Mouse (Mus musculus): ENCODE data around the gene Rps5. TPM values are rescaled to one million over a fixed set of nuclear protein-coding genes. Genes with fewer than 3 reads are reported as not detected.
"Not testable (repeated sequence)": the region's sequence is repeated elsewhere in the genome, so short reads cannot be mapped to it uniquely, and the experiment has no call there.

Gene Rps5
- polyA plus RNA-seq, 1 experiment from 2014 or later = 762 TPM

DNA sequence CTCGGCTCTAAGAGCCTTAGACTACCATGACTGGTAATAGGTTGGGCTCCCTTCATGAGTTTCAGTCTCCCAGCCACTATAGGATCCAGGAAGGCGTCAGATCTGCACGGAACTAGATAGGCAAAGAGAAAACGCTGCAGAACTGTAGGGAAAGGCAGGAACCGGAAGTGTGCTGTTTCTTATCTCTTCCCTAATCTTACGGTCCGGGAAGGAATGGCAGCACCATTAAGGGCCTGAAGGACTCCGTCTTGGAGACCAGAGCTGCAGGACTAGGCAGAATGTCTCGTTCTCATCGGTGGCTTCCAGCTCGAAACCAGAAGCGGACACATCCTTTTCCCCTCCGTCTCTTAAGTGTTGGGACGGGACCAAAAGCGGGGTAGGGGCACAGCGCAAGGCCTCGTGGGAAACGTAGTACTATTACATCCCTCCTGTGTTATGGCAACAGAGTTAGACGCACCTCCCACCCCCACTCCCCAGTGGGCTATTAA is 11.9 kb upstream of the Rps5 start:
- Histone ChIP-seq H3K27ac (replicated peaks in 1 of 2; ENCODE audit: control insufficient read depth in 1 of 2, insufficient read depth in 1 of 2, low read depth in 2 of 2, low read length in 2 of 2) (peak overlapping the region; percentile 91 to 92), H3K4me2 (ENCODE audit: low read length) (peak overlapping the region; percentile 78), H3K27me3 (ENCODE audit: control insufficient read depth, insufficient read depth, low read length) (no peaks in the 10 kb centered on the region), H3K4me3 (ENCODE audit: control insufficient read depth in 1 of 2, insufficient read depth in 1 of 2, low read depth in 1 of 2, low read length in 2 of 2) (peak overlapping the region; percentile 57 to 61), H3K4me1 (ENCODE audit: control insufficient read depth in 2 of 2, insufficient read depth in 2 of 2, low read length in 2 of 2) (peaks cover 2 to 8% of the 10 kb centered on the region in 2 experiments; a peak in 1 of 4 replicates), H3K9ac (ENCODE audit: low read length) (peak overlapping the region; percentile 76), H3K9me3 (ENCODE audit: control insufficient read depth, low read length) (no peaks in the 10 kb centered on the region), H3K36me3 (ENCODE audit: control insufficient read depth, insufficient read depth, low read length) (peaks cover 40% of the 10 kb centered on the region)
- peak; percentile 70 for ATAC-seq (ENCODE audit: insufficient number of reproducible peaks, insufficient read depth, low FRiP score, low read depth)
- 3% methylated on average over 19 of the region's 19 CpGs for WGBS

DNA sequence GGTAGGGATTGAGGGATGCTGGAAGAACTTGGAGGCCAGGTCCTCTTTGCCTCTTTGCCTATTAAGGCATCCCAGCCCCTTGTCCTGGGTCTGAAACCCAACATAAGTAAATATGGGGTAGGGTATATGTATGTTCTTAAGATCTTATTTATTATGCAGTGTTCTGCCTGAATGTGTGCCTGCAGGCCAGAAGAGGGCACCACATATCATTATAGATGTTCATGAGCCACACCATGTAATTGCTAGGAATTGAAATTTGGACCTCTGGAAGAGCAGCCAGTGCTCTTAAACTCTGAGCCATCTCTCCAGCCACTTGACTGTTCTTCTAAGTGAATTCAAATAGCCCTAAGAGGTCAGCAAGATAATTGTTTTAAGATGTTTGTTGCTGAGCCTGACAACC is 8.5 kb upstream of the Rps5 start:
- Histone ChIP-seq H3K4me2 (ENCODE audit: low read length) (no peak overlapping the region), H3K4me1 (ENCODE audit: control insufficient read depth in 2 of 2, insufficient read depth in 2 of 2, low read length in 2 of 2) (peaks cover 2 to 8% of the 10 kb centered on the region in 2 experiments; a peak in 1 of 4 replicates), H3K27me3 (ENCODE audit: control insufficient read depth, insufficient read depth, low read length) (no peaks in the 10 kb centered on the region), H3K9me3 (ENCODE audit: control insufficient read depth, low read length) (no peaks in the 10 kb centered on the region), H3K27ac (replicated peaks in 1 of 2; ENCODE audit: control insufficient read depth in 1 of 2, insufficient read depth in 1 of 2, low read depth in 2 of 2, low read length in 2 of 2) (no peak overlapping the region), H3K4me3 (ENCODE audit: control insufficient read depth in 1 of 2, insufficient read depth in 1 of 2, low read depth in 1 of 2, low read length in 2 of 2) (no peak overlapping the region), H3K36me3 (ENCODE audit: control insufficient read depth, insufficient read depth, low read length) (peaks cover 7% of the 10 kb centered on the region), H3K9ac (ENCODE audit: low read length) (no peak overlapping the region)
- no peak for ATAC-seq (ENCODE audit: insufficient number of reproducible peaks, insufficient read depth, low FRiP score, low read depth)

DNA sequence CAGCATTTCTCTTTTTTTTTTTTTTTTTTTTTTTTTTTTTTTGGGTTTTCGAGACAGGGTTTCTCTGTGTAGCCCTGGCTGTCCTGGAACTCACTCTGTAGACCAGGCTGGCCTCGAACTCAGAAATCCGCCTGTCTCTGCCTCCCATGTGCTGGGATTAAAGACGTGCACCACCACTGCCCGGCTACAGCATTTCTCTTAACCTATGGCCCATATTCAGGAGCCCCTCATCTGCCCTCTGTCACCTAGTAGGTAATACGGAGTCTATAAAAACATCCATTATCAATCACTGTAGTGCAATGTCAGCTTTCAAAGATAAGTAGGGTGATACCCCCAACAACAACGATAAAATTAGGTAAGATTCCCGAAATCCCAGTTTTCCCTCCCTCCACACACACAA is 1.6 kb upstream of the Rps5 start:
- H3K9me3 ChIP-seq (ENCODE audit: control insufficient read depth, low read length); H3K27me3 ChIP-seq (ENCODE audit: control insufficient read depth, insufficient read depth, low read length); H3K4me2 ChIP-seq (ENCODE audit: low read length); H3K27ac ChIP-seq (replicated peaks in 1 of 2; ENCODE audit: control insufficient read depth in 1 of 2, insufficient read depth in 1 of 2, low read depth in 2 of 2, low read length in 2 of 2); H3K9ac ChIP-seq (ENCODE audit: low read length); ATAC-seq (ENCODE audit: insufficient number of reproducible peaks, insufficient read depth, low FRiP score, low read depth); H3K4me3 ChIP-seq (ENCODE audit: control insufficient read depth in 1 of 2, insufficient read depth in 1 of 2, low read depth in 1 of 2, low read length in 2 of 2): not testable (repeated sequence)
- WGBS = 81% methylated on average over 7 of the region's 8 CpGs
- H3K36me3 ChIP-seq (ENCODE audit: control insufficient read depth, insufficient read depth, low read length) = peaks cover 25% of the 10 kb centered on the region
- peaks cover 2 to 11% of the 10 kb centered on the region in 2 experiments; a peak in 3 of 4 replicates for H3K4me1 ChIP-seq (ENCODE audit: control insufficient read depth in 2 of 2, insufficient read depth in 2 of 2, low read length in 2 of 2)

- Histone ChIP-seq H3K4me3 (ENCODE audit: control insufficient read depth in 1 of 2, insufficient read depth in 1 of 2, low read depth in 1 of 2, low read length in 2 of 2) (peak overlapping the region; percentile 59 to 83), H3K36me3 (ENCODE audit: control insufficient read depth, insufficient read depth, low read length) (peaks cover 33% of the 10 kb centered on the region), H3K4me2 (ENCODE audit: low read length) (peak overlapping the region; percentile 93), H3K27ac (replicated peaks in 1 of 2; ENCODE audit: control insufficient read depth in 1 of 2, insufficient read depth in 1 of 2, low read depth in 2 of 2, low read length in 2 of 2) (peak overlapping the region; percentile 91), H3K27me3 (ENCODE audit: control insufficient read depth, insufficient read depth, low read length) (no peaks in the 10 kb centered on the region), H3K9me3 (ENCODE audit: control insufficient read depth, low read length) (no peaks in the 10 kb centered on the region), H3K4me1 (ENCODE audit: control insufficient read depth in 2 of 2, insufficient read depth in 2 of 2, low read length in 2 of 2) (peaks cover 2 to 11% of the 10 kb centered on the region in 2 experiments; a peak in 3 of 4 replicates), H3K9ac (ENCODE audit: low read length) (peak overlapping the region; percentile 86)
- WGBS = 1% methylated on average over 3 of the region's 3 CpGs
- no peak for ATAC-seq (ENCODE audit: insufficient number of reproducible peaks, insufficient read depth, low FRiP score, low read depth)
These were observed 779 bp upstream of the Rps5 start for GRCm38 (mm10) chr7:12921318-12921704.

DNA sequence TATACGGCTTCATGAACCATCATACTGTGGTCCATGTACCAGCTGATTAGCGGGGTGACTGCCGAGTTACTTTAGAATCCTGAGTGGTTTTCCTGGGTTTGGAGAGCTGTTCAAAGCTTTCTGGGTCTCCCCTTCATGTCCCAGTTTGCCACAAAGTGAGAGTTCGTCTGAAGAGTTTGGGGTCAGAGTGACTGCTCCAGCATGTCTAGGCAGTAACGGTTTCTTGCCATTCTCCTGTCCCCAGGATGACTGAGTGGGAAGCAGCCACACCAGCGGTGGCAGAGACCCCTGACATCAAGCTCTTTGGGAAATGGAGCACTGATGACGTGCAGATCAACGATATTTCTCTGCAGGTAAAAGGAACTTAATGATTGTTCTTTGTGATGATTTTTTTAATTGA is 639 bp downstream of the Rps5 start:
- 3% methylated on average over 8 of the region's 8 CpGs for WGBS
- Histone ChIP-seq H3K9ac (ENCODE audit: low read length) (peak overlapping the region; percentile 91), H3K36me3 (ENCODE audit: control insufficient read depth, insufficient read depth, low read length) (peaks cover 43% of the 10 kb centered on the region), H3K9me3 (ENCODE audit: control insufficient read depth, low read length) (no peaks in the 10 kb centered on the region), H3K4me3 (ENCODE audit: control insufficient read depth in 1 of 2, insufficient read depth in 1 of 2, low read depth in 1 of 2, low read length in 2 of 2) (peak overlapping the region; percentile 83 to 86), H3K27ac (replicated peaks in 1 of 2; ENCODE audit: control insufficient read depth in 1 of 2, insufficient read depth in 1 of 2, low read depth in 2 of 2, low read length in 2 of 2) (peak overlapping the region in 1 of 2 experiments; percentile 31; a peak in 1 of 4 replicates), H3K4me2 (ENCODE audit: low read length) (peak overlapping the region; percentile 87), H3K27me3 (ENCODE audit: control insufficient read depth, insufficient read depth, low read length) (no peaks in the 10 kb centered on the region), H3K4me1 (ENCODE audit: control insufficient read depth in 2 of 2, insufficient read depth in 2 of 2, low read length in 2 of 2) (peaks cover 4 to 13% of the 10 kb centered on the region in 2 experiments; a peak in 3 of 4 replicates)
- no peak for ATAC-seq (ENCODE audit: insufficient number of reproducible peaks, insufficient read depth, low FRiP score, low read depth)

GRCm38 (mm10) chr7:12926316-12926715 is 4.2 kb downstream of the Rps5 start:
- Histone ChIP-seq H3K36me3 (ENCODE audit: control insufficient read depth, insufficient read depth, low read length) (peaks cover 43% of the 10 kb centered on the region), H3K4me1 (ENCODE audit: control insufficient read depth in 2 of 2, insufficient read depth in 2 of 2, low read length in 2 of 2) (peaks cover 6 to 17% of the 10 kb centered on the region in 2 experiments; a peak in 3 of 4 replicates), H3K27ac (replicated peaks in 1 of 2; ENCODE audit: control insufficient read depth in 1 of 2, insufficient read depth in 1 of 2, low read depth in 2 of 2, low read length in 2 of 2) (no peak overlapping the region), H3K4me2 (ENCODE audit: low read length) (no peak overlapping the region), H3K9ac (ENCODE audit: low read length) (no peak overlapping the region), H3K4me3 (ENCODE audit: control insufficient read depth in 1 of 2, insufficient read depth in 1 of 2, low read depth in 1 of 2, low read length in 2 of 2) (no peak overlapping the region), H3K9me3 (ENCODE audit: control insufficient read depth, low read length) (no peaks in the 10 kb centered on the region), H3K27me3 (ENCODE audit: control insufficient read depth, insufficient read depth, low read length) (no peaks in the 10 kb centered on the region)
- no peak for ATAC-seq (ENCODE audit: insufficient number of reproducible peaks, insufficient read depth, low FRiP score, low read depth)
- WGBS = 79% methylated on average over 7 of the region's 7 CpGs

DNA sequence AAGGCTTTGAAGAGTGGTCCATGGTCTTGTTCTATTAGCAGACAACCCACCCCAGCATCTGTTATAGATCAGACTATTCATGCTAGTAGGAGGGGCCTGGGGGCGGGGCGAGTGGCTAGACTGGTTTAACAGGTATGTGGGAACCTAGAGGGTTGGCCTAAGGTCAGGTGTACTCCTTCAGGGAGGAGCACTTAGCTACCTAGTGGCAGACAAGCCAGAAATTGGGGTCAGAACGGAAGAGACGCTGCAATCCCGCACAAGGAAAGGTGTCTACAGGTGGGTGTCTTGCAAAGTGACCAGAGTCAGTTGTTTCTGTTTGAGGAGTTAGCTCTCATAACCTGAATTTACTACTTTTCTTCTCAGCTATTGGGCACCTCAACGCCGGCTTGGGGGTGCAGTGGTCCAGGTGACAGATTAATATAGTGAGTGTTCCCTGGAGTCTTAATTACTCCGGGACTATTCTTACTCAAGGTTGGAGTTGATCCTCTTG is 5.1 kb downstream of the Rps5 start, which contains the start of gene Rnf225:
Gene Rnf225, plus strand, starts transcription at position 226 of the 490 bp plus-strand sequence.
- ATAC-seq (ENCODE audit: insufficient number of reproducible peaks, insufficient read depth, low FRiP score, low read depth) = no peak
- Histone ChIP-seq H3K9me3 (ENCODE audit: control insufficient read depth, low read length) (no peaks in the 10 kb centered on the region), H3K4me2 (ENCODE audit: low read length) (peak within 1 kb of the TSS; percentile 87), H3K4me1 (ENCODE audit: control insufficient read depth in 2 of 2, insufficient read depth in 2 of 2, low read length in 2 of 2) (peaks cover 6 to 17% of the 10 kb centered on the region in 2 experiments; a peak in 3 of 4 replicates), H3K27me3 (ENCODE audit: control insufficient read depth, insufficient read depth, low read length) (no peaks in the 10 kb centered on the region), H3K9ac (ENCODE audit: low read length) (peak within 1 kb of the TSS; percentile 74), H3K4me3 (ENCODE audit: control insufficient read depth in 1 of 2, insufficient read depth in 1 of 2, low read depth in 1 of 2, low read length in 2 of 2) (peak within 1 kb of the TSS; percentile 39 to 45), H3K27ac (replicated peaks in 1 of 2; ENCODE audit: control insufficient read depth in 1 of 2, insufficient read depth in 1 of 2, low read depth in 2 of 2, low read length in 2 of 2) (no peak within 1 kb of the TSS), H3K36me3 (ENCODE audit: control insufficient read depth, insufficient read depth, low read length) (peaks cover 43% of the 10 kb centered on the region)
- WGBS = 29% methylated on average over 8 of the region's 8 CpGs

All from heart, embryonic 14.5 days (tissue).